Mouse (Mus musculus): ENCODE measurements around the gene Cdk14. TPM values are rescaled to one million over a fixed set of nuclear protein-coding genes. Genes with fewer than 3 reads are reported as not detected.

Gene Cdk14
- polyA plus RNA-seq, 1 experiment from 2014 or later = 47.3 TPM

DNA sequence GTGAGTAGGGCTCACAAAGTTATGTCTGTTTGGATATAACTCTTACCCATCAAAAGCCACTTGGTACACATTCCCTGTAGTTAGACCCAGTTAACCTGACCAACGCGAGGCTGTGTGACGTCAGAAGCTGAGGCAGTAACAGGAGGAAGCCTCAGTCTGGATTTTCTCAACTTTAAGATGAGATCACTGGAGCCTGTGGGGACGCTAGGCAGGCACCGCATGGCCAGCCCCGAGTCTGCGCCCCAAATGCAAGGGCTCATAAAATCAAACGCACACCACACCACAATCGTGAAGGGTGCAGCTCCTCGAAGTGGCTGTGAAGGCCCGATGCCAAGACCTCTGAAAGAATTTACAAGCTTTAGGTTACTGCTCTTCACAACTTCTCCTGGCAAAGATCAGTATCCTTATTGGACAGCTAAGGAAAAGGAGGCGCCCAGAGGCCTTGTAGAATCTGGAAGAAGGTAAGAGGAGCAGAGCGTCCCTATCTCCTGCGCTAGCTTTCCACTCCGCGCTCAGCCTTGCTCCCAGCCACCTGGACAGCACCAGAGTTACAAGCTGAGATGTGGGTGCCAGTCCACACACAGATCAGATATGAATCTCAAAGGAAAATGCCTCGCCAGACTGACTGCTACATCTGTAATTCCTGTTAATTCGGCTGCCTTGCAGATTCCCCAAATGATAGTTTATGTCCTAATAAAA lies 61.9 kb downstream of the Cdk14 start:
- Histone ChIP-seq H3K4me3 (ENCODE audit: low read length) (no peak overlapping the region), H3K4me1 (ENCODE audit: control insufficient read depth, insufficient read depth, low read depth, low read length) (no peaks in the 10 kb centered on the region), H3K9ac (ENCODE audit: low read depth, low read length) (no peak overlapping the region), H3K4me2 (ENCODE audit: low read length) (no peak overlapping the region), H3K36me3 (ENCODE audit: control insufficient read depth, insufficient read depth, low read length) (no peaks in the 10 kb centered on the region), H3K27ac (ENCODE audit: low read depth, low read length) (no peak overlapping the region), H3K27me3 (replicated peaks; ENCODE audit: control insufficient read depth, insufficient read depth, low read length) (no peaks in the 10 kb centered on the region), H3K9me3 (ENCODE audit: control insufficient read depth, low read length) (no peaks in the 10 kb centered on the region)
- no peak for ATAC-seq
- 92% methylated on average over 18 of the region's 18 CpGs for WGBS

DNA sequence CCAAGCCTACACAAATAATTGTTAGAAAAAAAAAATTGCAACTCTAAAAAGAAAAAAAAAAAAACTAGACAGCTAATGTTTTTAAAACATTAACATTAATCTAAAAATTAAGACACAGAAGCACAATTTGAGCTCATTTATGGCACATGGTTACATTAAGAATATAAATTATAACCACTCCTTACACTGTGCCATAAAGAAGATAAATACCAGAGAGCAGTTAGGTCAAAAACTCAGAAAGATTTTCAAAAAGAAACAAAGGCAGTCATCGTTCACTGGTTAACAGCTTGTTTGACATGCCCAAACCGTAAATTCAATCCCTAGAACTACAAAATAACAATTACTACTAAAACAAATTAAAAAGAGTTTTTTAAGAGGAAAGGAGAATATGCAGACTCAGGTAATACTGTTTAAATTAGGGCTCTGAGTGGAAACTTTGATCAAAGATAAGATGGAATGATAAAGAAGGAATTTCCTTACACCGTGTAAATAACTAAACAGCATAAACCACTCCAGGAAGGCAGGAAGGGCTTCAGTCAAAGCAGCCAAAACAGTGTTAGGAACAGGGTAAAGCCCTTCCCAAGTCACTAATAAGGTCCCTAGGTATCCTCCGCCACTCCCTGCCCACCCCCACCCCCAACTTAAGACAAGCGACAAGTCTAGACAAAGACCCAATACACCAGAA lies 65.3 kb downstream of the Cdk14 start:
- Histone ChIP-seq H3K36me3 (ENCODE audit: control insufficient read depth, insufficient read depth, low read length) (no peaks in the 10 kb centered on the region), H3K27me3 (replicated peaks; ENCODE audit: control insufficient read depth, insufficient read depth, low read length) (no peaks in the 10 kb centered on the region), H3K4me1 (ENCODE audit: control insufficient read depth, insufficient read depth, low read depth, low read length) (no peaks in the 10 kb centered on the region), H3K4me3 (ENCODE audit: low read length) (no peak overlapping the region), H3K27ac (ENCODE audit: low read depth, low read length) (no peak overlapping the region), H3K4me2 (ENCODE audit: low read length) (no peak overlapping the region), H3K9ac (ENCODE audit: low read depth, low read length) (no peak overlapping the region), H3K9me3 (ENCODE audit: control insufficient read depth, low read length) (no peaks in the 10 kb centered on the region)
- WGBS = 50% methylated on average over 5 of the region's 5 CpGs
- ATAC-seq = no peak

DNA sequence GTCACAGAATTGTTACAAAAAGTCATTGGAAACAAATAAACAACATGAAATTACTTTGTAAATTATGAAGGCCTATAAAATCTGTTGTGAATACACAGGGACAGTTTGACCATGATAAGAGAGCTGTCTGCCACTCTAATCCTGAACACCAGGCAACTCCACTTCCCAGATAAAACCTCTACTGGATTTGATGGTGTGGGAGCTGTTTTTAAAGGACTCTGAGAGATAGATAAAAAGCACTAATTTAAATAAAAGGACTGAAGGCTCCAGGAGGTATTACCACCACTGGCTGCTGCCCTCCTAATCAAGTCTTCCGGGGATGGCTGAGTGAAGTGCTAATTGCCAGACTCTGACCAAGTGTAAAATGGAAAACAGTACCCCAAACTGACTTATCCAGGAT lies 66.2 kb downstream of the Cdk14 start:
- H3K27me3 ChIP-seq (replicated peaks; ENCODE audit: control insufficient read depth, insufficient read depth, low read length) = no peaks in the 10 kb centered on the region
- H3K9ac ChIP-seq (ENCODE audit: low read depth, low read length) = no peak overlapping the region
- ATAC-seq = no peak
- H3K4me2 ChIP-seq (ENCODE audit: low read length) = no peak overlapping the region
- H3K36me3 ChIP-seq (ENCODE audit: control insufficient read depth, insufficient read depth, low read length) = no peaks in the 10 kb centered on the region
- H3K27ac ChIP-seq (ENCODE audit: low read depth, low read length) = no peak overlapping the region
- H3K4me1 ChIP-seq (ENCODE audit: control insufficient read depth, insufficient read depth, low read depth, low read length) = no peaks in the 10 kb centered on the region
- H3K9me3 ChIP-seq (ENCODE audit: control insufficient read depth, low read length) = no peaks in the 10 kb centered on the region
- H3K4me3 ChIP-seq (ENCODE audit: low read length) = no peak overlapping the region
- 29% methylated on average over 1 of the region's 1 CpGs for WGBS

DNA sequence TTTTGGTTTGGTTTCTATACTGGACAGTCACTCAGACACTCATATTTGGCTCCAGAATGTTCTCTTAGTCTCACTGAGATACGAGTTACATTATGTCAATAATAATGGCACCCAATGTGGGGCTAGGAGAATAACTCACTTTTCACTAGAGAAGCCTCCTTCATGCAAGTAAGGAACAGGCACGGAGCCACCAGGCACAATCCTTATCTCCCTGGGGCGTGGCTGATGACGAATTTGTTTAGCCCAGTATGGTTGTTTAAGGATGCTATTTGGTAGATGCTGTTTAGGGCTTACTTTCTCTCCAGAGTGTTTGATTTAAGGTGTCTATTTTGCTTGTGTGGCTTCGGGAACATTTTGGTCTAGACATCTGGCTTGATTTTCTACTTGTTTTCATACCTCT lies 75.5 kb downstream of the Cdk14 start:
- ATAC-seq = no peak
- no peak overlapping the region for H3K4me3 ChIP-seq (ENCODE audit: low read length)
- no peak overlapping the region for H3K9ac ChIP-seq (ENCODE audit: low read depth, low read length)
- WGBS = 86% methylated on average over 5 of the region's 5 CpGs
- H3K27me3 ChIP-seq (replicated peaks; ENCODE audit: control insufficient read depth, insufficient read depth, low read length) = no peaks in the 10 kb centered on the region
- H3K4me1 ChIP-seq (ENCODE audit: control insufficient read depth, insufficient read depth, low read depth, low read length) = peaks cover 14% of the 10 kb centered on the region
- H3K36me3 ChIP-seq (ENCODE audit: control insufficient read depth, insufficient read depth, low read length) = no peaks in the 10 kb centered on the region
- no peak overlapping the region for H3K27ac ChIP-seq (ENCODE audit: low read depth, low read length)
- no peak overlapping the region for H3K4me2 ChIP-seq (ENCODE audit: low read length)
- no peaks in the 10 kb centered on the region for H3K9me3 ChIP-seq (ENCODE audit: control insufficient read depth, low read length)

DNA sequence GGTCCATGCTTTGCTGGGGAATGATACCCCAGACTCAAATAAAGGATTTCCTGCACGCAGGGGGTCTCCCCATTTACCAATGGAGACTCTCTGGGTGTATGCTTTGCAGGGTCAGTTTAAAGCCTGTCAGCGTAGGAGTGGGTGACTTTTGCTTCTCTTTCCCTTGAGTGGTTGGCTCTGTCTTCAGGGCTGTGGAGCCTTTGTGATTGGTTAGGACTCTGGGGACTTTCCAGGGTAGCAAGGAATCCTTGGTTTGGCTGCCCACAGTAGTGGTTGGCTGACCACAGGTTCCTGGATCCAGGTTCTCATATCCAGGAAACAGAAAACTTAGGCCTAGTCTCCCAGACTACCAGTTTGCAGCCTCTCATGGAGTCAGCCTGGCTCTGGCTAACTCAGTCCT lies 76.4 kb downstream of the Cdk14 start:
- Histone ChIP-seq H3K27ac (ENCODE audit: low read depth, low read length) (no peak overlapping the region; the same call in 1 of the 2 replicates), H3K4me2 (ENCODE audit: low read length) (no peak overlapping the region)
- 90% methylated on average over 2 of the region's 2 CpGs for WGBS

DNA sequence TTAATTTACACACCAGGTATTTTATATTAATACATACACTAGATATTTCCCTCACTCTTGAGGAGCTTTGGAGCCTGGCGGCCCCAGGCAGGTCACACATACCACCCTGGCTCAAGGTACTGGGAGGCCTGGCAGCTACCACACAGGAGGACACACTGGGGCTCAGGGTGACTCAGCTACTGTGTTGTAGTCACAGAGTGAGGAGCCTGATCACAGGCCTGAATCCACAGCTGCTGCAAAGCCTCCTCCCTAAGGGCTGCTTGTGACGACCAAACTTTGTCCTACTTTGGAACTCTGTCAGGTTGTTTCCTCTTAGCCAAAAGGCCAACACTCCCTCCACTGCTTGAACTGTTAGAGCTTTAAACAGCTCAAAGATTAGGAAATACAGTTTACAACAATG lies 76.8 kb downstream of the Cdk14 start:
- Histone ChIP-seq H3K27ac (ENCODE audit: low read depth, low read length) (peak overlapping the region; percentile 71), H3K4me1 (ENCODE audit: control insufficient read depth, insufficient read depth, low read depth, low read length) (peaks cover 14% of the 10 kb centered on the region), H3K27me3 (replicated peaks; ENCODE audit: control insufficient read depth, insufficient read depth, low read length) (no peaks in the 10 kb centered on the region), H3K9ac (ENCODE audit: low read depth, low read length) (no peak overlapping the region), H3K36me3 (ENCODE audit: control insufficient read depth, insufficient read depth, low read length) (no peaks in the 10 kb centered on the region), H3K9me3 (ENCODE audit: control insufficient read depth, low read length) (no peaks in the 10 kb centered on the region), H3K4me3 (ENCODE audit: low read length) (no peak overlapping the region), H3K4me2 (ENCODE audit: low read length) (no peak overlapping the region)
- WGBS = 44% methylated on average over 2 of the region's 2 CpGs
- peak; percentile 63 for ATAC-seq

More for the DNA sequence above, 76.4 kb downstream of the Cdk14 start:
- Histone ChIP-seq H3K9me3 (ENCODE audit: control insufficient read depth, low read length) (no peaks in the 10 kb centered on the region), H3K9ac (ENCODE audit: low read depth, low read length) (no peak overlapping the region), H3K27me3 (replicated peaks; ENCODE audit: control insufficient read depth, insufficient read depth, low read length) (no peaks in the 10 kb centered on the region), H3K4me3 (ENCODE audit: low read length) (no peak overlapping the region), H3K36me3 (ENCODE audit: control insufficient read depth, insufficient read depth, low read length) (no peaks in the 10 kb centered on the region), H3K4me1 (ENCODE audit: control insufficient read depth, insufficient read depth, low read depth, low read length) (peaks cover 14% of the 10 kb centered on the region)
- peak; percentile 29; the same call in 1 of the 2 replicates for ATAC-seq

DNA sequence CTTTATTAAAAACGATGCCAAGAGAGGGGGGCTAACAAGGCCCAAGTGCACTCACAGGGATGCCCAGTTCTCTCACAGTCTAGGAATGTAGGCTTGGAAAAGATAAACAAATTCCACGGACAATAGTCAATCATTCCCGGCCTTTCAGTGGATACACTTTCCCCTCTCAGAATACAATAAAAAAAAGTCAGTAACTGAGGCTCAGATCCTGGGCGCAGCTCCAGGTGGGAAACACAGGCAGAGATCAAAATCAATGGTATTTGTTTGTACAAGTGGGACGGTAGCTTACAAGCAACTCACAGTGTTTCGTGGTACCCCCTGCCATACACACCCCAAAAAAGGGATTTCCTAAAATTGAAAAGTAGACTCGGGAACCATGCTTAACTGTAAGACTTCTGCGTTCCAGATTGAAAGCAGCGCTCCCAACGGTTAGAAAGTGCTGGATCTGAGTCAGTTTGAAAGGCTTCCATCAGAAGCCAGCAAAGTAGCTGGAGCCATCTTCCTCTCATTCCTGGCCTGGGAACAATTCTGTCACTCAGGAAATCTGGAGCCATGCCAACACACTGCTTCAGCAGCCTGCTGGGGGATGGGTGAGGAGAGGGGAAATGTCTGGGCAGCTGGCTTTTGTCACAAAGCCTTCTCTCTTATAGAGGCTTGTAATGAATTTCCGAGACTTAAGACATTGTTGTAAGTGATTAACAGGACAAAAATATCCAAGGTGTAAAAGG lies 77.5 kb downstream of the Cdk14 start:
- H3K4me2 ChIP-seq (ENCODE audit: low read length) = 0 out of 2 replicates have a peak overlapping the region, but pooled peaks have one; percentile 2
- H3K4me3 ChIP-seq (ENCODE audit: low read length) = no peak overlapping the region
- H3K9me3 ChIP-seq (ENCODE audit: control insufficient read depth, low read length) = no peaks in the 10 kb centered on the region
- H3K9ac ChIP-seq (ENCODE audit: low read depth, low read length) = no peak overlapping the region
- H3K27ac ChIP-seq (ENCODE audit: low read depth, low read length) = no peak overlapping the region
- 25% methylated on average over 11 of the region's 11 CpGs for WGBS
- H3K36me3 ChIP-seq (ENCODE audit: control insufficient read depth, insufficient read depth, low read length) = no peaks in the 10 kb centered on the region
- peak; percentile 86 for ATAC-seq
- peaks cover 14% of the 10 kb centered on the region for H3K4me1 ChIP-seq (ENCODE audit: control insufficient read depth, insufficient read depth, low read depth, low read length)
- no peaks in the 10 kb centered on the region for H3K27me3 ChIP-seq (replicated peaks; ENCODE audit: control insufficient read depth, insufficient read depth, low read length)

DNA sequence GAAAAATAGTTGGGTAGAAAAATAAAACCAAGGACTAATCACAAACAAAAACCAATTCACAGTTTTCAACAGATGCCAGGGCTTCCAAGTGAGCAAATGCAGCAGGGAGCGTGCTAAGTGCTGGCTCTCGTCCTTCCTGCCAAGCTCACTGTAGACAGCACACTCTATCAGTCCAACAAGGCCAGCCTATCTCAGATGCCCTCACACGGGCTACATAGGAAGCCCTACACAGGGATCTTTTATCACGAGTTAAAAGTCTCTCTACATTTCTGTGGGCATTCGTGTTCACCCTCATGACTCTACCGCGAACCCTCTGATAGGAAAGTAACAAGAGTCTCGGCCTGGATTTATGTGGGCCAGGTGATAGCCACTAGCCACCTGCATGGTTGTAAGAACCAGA lies 78.5 kb downstream of the Cdk14 start:
- no peak overlapping the region for H3K4me2 ChIP-seq (ENCODE audit: low read length)
- H3K4me3 ChIP-seq (ENCODE audit: low read length) = no peak overlapping the region
- H3K9ac ChIP-seq (ENCODE audit: low read depth, low read length) = no peak overlapping the region
- H3K4me1 ChIP-seq (ENCODE audit: control insufficient read depth, insufficient read depth, low read depth, low read length) = peaks cover 14% of the 10 kb centered on the region
- 82% methylated on average over 8 of the region's 8 CpGs for WGBS
- no peaks in the 10 kb centered on the region for H3K9me3 ChIP-seq (ENCODE audit: control insufficient read depth, low read length)
- H3K36me3 ChIP-seq (ENCODE audit: control insufficient read depth, insufficient read depth, low read length) = no peaks in the 10 kb centered on the region
- no peak for ATAC-seq
- no peak overlapping the region for H3K27ac ChIP-seq (ENCODE audit: low read depth, low read length)
- H3K27me3 ChIP-seq (replicated peaks; ENCODE audit: control insufficient read depth, insufficient read depth, low read length) = no peaks in the 10 kb centered on the region

DNA sequence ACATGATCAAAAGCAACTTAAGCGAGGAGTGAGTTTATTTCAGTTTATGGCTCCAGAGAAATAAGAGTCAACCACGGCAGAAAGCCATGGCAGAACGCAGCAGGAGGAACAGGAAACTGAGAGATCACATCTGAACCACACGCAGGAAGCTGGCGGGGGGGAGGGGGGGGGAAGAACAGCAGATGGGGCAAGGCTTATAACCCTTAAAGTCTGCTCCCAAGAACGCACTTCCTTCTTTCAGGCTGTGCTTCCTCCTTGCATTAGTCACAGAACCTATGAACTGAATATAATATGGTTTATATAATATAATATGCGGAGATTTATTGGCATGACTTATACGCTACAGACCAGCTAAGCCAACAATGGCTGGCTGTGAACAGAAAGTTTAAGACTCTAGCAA lies 86.2 kb downstream of the Cdk14 start:
- no peaks in the 10 kb centered on the region for H3K36me3 ChIP-seq (ENCODE audit: control insufficient read depth, insufficient read depth, low read length)
- 93% methylated on average over 8 of the region's 8 CpGs for WGBS
- no peak for ATAC-seq
- no peak overlapping the region for H3K4me3 ChIP-seq (ENCODE audit: low read length)
- no peaks in the 10 kb centered on the region for H3K9me3 ChIP-seq (ENCODE audit: control insufficient read depth, low read length)
- no peak overlapping the region for H3K4me2 ChIP-seq (ENCODE audit: low read length)
- H3K27ac ChIP-seq (ENCODE audit: low read depth, low read length) = no peak overlapping the region
- no peaks in the 10 kb centered on the region for H3K4me1 ChIP-seq (ENCODE audit: control insufficient read depth, insufficient read depth, low read depth, low read length)
- no peaks in the 10 kb centered on the region for H3K27me3 ChIP-seq (replicated peaks; ENCODE audit: control insufficient read depth, insufficient read depth, low read length)
- no peak overlapping the region for H3K9ac ChIP-seq (ENCODE audit: low read depth, low read length)
